Mouse (Mus musculus) stomach, embryonic 14.5 days (tissue): ENCODE data around the gene Fgf11. TPM values are rescaled to one million over a fixed set of nuclear protein-coding genes. Genes with fewer than 3 reads are reported as not detected.

Source experiments
- ATAC-seq: fragments of 200-750 bp; cut with Nextera tagmentation; 2 replicates; pipeline ENCODE4 v1.8.0; 2017; ENCODE audit warnings: low read depth, moderate TSS enrichment; ENCODE audit not compliant: insufficient number of reproducible peaks, insufficient read depth, low FRiP score
- H3K27ac ChIP-seq: fragments of 300-500 bp; sonication (generic); 2 replicates; pipeline ENCODE4 v1.5.1; 2014; ENCODE audit warnings: mild to moderate bottlenecking, low read length, moderate library complexity, mixed read lengths
- H3K27me3 ChIP-seq: fragments of 300-500 bp; sonication (generic); 2 replicates; pipeline ENCODE4 v1.6.1; 2014; ENCODE audit warnings: low read length, control low read depth, mixed read lengths; ENCODE audit not compliant: control insufficient read depth, insufficient read depth
- H3K36me3 ChIP-seq: fragments of 300-500 bp; sonication (generic); 2 replicates; pipeline ENCODE4 v1.6.1; 2014; ENCODE audit warnings: mild to moderate bottlenecking, control low read depth, low read length, moderate library complexity, mixed read lengths; ENCODE audit not compliant: control insufficient read depth, insufficient read depth
- H3K4me1 ChIP-seq: fragments of 300-500 bp; sonication (generic); 2 replicates; pipeline ENCODE4 v1.6.1; 2014; ENCODE audit warnings: low read length, control low read depth, mixed read lengths; ENCODE audit not compliant: control insufficient read depth, insufficient read depth
- H3K4me2 ChIP-seq: fragments of 300-500 bp; sonication (generic); replicated peaks from 2 replicates; pipeline ENCODE4 v1.6.1; 2014; ENCODE audit warnings: low read depth, low read length, control low read depth
- H3K4me3 ChIP-seq: fragments of 300-500 bp; sonication (generic); 2 replicates; pipeline ENCODE4 v1.5.1; 2014; ENCODE audit warnings: low read depth, low read length, control low read depth
- H3K9ac ChIP-seq: fragments of 300-500 bp; sonication (generic); replicated peaks from 2 replicates; pipeline ENCODE4 v1.6.1; 2014; ENCODE audit warnings: low read depth, mild to moderate bottlenecking, control low read depth, low read length, moderate library complexity, mixed read lengths
- H3K9me3 ChIP-seq: fragments of 300-500 bp; sonication (generic); 2 replicates; pipeline ENCODE4 v1.6.1; 2016; ENCODE audit warnings: low read depth, low read length, control low read depth; ENCODE audit not compliant: control insufficient read depth
- WGBS: fragments of 180-500 bp; shearing (Covaris S2); extraction: QIAGEN DNeasy Blood & Tissue Kit; methylation state at CpG from one replicate; pipeline ENCODE4 v1.1.7; 2014; 5-methylcytosine and 5-hydroxymethylcytosine counted together
- polyA plus RNA-seq: library from polyadenylated mRNA; unstranded; fragments of >200 nt; fragmentation: Nextera tagmentation; extraction: Ambion mirVana; gene quantifications from 2 replicates; pipeline ENCODE4 v1.2.1, GENCODE M21; 2014

The Fgf11 gene
- polyA plus RNA-seq, 1 experiment from 2014 or later, result 2.1 TPM

DNA sequence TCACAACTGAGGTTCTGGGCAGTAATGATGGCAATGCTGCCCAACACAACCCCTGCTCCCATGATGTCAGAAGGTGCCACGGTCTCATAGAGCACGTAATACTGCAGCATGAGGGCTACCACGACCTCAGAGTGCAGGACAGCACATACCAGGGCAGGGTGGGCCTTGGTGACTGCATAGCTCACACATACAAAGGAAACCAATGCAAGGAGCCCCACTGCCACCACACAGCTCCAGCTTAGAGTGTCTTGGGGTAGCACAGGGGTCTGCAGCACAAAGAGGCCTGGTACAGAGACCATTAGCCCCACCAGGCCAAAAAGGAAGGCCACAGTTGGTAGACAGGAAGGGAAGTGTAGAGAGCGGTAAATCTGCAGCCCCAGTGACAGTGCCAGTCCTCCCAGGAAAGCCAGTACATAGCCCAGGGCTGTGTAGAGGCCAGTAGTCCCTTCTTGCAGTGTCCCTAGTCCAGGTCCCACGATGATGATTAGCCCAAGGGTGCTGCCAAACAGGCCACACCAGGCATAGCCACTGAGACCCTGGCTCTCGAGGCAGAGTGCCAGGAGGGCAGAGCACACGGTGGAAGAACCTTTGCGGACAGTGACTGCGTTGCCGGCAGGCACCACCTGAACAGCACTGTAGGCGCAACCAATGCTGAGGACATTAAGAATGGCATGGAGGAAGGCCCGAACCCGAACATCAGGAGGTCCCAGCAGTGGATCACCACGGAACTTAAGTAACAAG is 41.3 kb downstream of the Fgf11 start:
- no peaks in the 10 kb centered on the region for H3K27me3 ChIP-seq
- H3K4me3 ChIP-seq, result no peak overlapping the region
- H3K9me3 ChIP-seq, result no peaks in the 10 kb centered on the region
- peak overlapping the region; percentile 98 for H3K27ac ChIP-seq
- 81% methylated on average over 14 of the region's 14 CpGs for WGBS
- H3K4me1 ChIP-seq, result peaks cover 25% of the 10 kb centered on the region
- ATAC-seq, result no peak
- H3K9ac ChIP-seq, result no peak overlapping the region; the same call in 1 of the 2 replicates
- H3K4me2 ChIP-seq, result peak overlapping the region; percentile 88
- no peaks in the 10 kb centered on the region for H3K36me3 ChIP-seq

DNA sequence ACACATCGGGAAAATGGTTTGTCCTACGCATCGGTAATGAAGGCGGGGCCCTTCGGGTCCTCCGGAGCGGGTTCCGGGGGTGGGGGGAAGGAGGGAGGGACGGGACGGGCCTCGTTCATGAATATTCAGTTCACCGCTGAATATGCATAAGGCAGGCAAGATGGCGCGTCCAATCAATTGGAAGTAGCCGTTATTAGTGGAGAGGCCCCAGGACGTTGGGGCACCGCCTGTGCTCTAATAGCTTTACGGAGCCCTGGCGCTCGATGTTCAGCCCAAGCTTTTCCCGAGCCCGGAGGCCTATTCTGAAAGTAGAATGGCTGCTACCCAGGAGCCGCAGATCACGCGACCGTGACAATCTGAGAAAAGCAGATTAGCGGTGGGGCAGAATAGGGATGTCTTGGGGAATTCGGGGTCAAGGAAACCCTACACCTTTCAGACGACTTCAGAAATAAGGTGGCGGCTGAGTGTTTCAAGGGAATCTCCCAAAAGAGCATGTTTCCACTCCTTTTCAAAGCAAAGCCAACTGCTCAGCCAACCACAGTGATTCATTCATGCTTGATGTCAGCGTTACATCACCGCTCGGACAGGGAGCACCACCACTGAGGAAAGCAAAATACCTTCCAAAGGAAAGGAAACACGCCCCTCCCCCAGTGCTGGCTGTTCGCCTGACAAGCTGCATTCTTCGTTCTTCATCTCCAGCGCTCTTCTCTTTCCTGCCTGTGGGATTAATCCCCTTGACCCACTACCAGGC is 42.5 kb downstream of the Fgf11 start:
- Histone ChIP-seq H3K9me3 (no peaks in the 10 kb centered on the region), H3K4me2 (peak overlapping the region; percentile 88), H3K9ac (peak overlapping the region; percentile 53), H3K27me3 (no peaks in the 10 kb centered on the region), H3K4me1 (peaks cover 27% of the 10 kb centered on the region), H3K27ac (peak overlapping the region; percentile 98), H3K4me3 (peak overlapping the region; percentile 55), H3K36me3 (no peaks in the 10 kb centered on the region)
- peak; percentile 88 for ATAC-seq
- under 1% methylated on average over 37 of the region's 37 CpGs for WGBS

DNA sequence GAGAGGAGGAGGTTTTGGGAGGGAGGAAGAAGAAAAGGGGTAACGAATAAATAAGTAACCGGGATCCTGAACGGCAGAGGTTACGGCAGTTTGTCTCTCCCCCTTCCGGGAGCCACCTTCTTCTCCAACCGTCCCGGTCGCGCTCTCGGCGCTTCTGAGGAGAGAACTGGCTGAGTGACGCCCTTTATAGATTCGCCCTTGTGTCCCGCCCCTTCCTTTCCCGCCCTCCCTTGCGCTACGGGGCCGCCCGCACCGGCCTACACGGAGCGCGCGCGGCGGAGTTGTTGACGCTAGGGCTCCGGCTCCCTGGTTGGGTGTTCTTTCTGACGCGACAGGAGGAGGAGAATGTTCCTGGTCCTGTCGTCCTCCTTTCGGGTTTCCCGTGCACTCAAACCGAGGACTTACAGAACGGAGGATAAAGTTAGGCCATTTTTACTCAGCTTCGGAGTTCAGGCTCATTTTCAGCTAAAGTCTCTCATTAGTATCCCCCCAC is 43.1 kb downstream of the Fgf11 start, which contains the start of gene Polr2a:
Gene Polr2a (minus strand): TSS at position 160 of the 493 bp plus-strand sequence.
- Histone ChIP-seq H3K27ac (peak within 1 kb of the TSS; percentile 98), H3K9me3 (no peaks in the 10 kb centered on the region), H3K4me3 (peak within 1 kb of the TSS; percentile 55), H3K4me1 (peaks cover 27% of the 10 kb centered on the region), H3K27me3 (no peaks in the 10 kb centered on the region), H3K4me2 (peak within 1 kb of the TSS; percentile 88), H3K36me3 (no peaks in the 10 kb centered on the region), H3K9ac (peak within 1 kb of the TSS; percentile 53)
- 1% methylated on average over 32 of the region's 36 CpGs for WGBS
- peak; percentile 93 for ATAC-seq

DNA sequence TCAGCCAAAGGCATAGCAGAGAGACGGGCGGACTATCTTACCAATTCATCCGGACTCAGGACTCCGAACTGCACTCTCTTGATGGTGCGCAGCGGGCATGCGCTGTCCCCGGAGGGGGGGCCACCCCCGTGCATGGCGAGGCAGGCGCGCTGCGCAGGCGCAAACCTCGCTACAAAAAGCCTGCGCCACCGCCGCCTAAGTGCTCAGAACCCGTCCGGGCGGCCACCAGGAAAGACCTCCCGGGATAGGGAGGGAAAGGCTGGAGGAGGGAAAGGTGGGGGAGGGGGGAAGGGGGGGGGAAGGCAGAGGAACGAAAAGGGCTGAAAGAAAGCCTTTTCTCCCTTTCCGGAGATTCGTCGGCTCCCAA is 43.6 kb downstream of the Fgf11 start:
- Histone ChIP-seq H3K27ac (peak overlapping the region; percentile 98), H3K36me3 (no peaks in the 10 kb centered on the region), H3K4me2 (peak overlapping the region; percentile 88), H3K4me3 (peak overlapping the region; percentile 55), H3K4me1 (peaks cover 27% of the 10 kb centered on the region), H3K9me3 (no peaks in the 10 kb centered on the region), H3K9ac (peak overlapping the region; percentile 53), H3K27me3 (no peaks in the 10 kb centered on the region)
- WGBS, result 0% methylated on average over 26 of the region's 26 CpGs
- peak; percentile 87 for ATAC-seq

DNA sequence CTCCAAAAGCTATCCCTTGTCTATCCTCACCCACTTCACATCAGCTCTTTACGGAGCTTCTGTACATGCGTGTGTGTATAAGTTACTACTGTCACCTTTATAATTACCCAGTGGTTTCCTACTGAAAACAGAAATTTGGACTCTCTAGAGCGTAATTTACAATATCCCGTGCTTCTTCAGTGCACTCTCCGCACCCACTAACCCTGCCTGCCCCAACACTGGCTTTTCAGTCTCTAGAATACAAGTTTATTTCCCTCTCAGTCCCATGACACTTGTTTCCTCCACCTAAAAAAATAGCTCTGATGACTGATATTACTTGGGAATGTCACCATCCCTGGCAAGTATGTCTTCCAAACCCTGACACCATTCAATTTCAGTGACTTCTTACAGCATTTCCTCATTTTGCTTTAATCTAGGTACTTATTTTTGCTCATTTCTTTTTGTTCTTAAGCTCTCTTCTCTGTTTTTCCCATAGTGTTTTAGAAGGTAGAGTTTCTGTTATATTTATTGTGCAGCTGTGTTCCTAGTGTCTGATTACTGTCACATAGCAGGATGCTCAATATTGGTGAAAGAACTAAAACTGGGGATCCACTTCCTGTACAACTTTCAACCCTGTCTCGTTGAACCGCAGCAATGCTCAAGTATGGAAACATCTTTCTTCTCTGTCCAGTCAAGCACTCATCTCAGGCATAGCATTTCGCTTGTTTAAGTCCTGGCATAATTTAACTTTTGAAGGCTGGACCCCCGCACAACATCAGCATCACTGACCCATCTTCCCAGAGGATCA is 44.2 kb downstream of the Fgf11 start:
- Histone ChIP-seq H3K9ac (peak overlapping the region; percentile 53), H3K27me3 (no peaks in the 10 kb centered on the region), H3K9me3 (no peaks in the 10 kb centered on the region), H3K4me3 (peak overlapping the region; percentile 55), H3K27ac (peak overlapping the region; percentile 66; the same call in 1 of the 2 replicates), H3K36me3 (no peaks in the 10 kb centered on the region), H3K4me2 (peak overlapping the region; percentile 88), H3K4me1 (peaks cover 27% of the 10 kb centered on the region)
- 39% methylated on average over 9 of the region's 9 CpGs for WGBS
- ATAC-seq, result no peak

DNA sequence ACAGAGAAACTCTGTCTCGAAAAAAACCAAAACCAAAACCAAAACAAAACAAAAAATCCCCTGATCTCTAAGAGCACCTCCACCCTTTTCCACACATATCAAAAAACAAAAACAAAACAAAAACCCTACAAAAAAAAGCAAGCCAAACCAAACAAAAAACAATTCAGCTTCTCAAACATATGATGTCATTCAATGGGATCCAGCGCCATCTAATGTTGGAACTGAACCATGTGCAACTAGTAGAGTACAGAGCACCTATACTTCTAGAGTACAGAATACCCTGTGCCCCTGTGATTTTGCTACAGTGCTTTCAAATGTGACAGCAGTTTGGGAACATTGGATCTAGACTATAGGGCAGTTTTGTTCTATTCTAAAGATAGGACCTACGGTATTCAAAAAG is 47.0 kb downstream of the Fgf11 start:
- Histone ChIP-seq H3K9ac (no peak overlapping the region), H3K4me3 (no peak overlapping the region), H3K27ac (no peak overlapping the region), H3K4me2 (no peak overlapping the region), H3K27me3 (no peaks in the 10 kb centered on the region), H3K4me1 (peaks cover 20% of the 10 kb centered on the region), H3K36me3 (no peaks in the 10 kb centered on the region), H3K9me3 (no peaks in the 10 kb centered on the region)
- 49% methylated on average over 3 of the region's 3 CpGs for WGBS
- no peak for ATAC-seq

DNA sequence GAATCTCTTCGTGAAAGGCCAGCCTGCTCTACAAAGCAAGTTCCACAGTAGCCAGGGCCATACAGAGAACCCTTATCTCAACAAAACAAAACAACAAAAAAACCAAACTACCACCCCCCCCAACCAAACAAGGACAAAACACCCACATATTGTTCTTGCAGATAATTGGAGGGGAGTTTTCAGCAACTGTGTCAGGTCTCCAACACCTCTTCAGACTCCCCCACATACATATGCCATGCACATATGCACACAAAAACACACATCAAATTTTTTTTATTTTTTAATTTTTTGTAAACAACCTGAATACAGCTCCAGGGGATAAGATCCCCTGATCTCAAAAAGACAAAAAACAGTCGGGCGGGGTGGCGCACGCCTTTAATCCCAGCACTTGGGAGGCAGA is 47.4 kb downstream of the Fgf11 start:
- H3K36me3 ChIP-seq, result no peaks in the 10 kb centered on the region
- no peak for ATAC-seq
- H3K4me2 ChIP-seq, result no peak overlapping the region
- H3K27me3 ChIP-seq, result no peaks in the 10 kb centered on the region
- WGBS, result 87% methylated on average over 5 of the region's 5 CpGs
- peaks cover 18% of the 10 kb centered on the region for H3K4me1 ChIP-seq
- no peak overlapping the region for H3K27ac ChIP-seq
- no peak overlapping the region for H3K9ac ChIP-seq
- no peaks in the 10 kb centered on the region for H3K9me3 ChIP-seq
- H3K4me3 ChIP-seq, result no peak overlapping the region

DNA sequence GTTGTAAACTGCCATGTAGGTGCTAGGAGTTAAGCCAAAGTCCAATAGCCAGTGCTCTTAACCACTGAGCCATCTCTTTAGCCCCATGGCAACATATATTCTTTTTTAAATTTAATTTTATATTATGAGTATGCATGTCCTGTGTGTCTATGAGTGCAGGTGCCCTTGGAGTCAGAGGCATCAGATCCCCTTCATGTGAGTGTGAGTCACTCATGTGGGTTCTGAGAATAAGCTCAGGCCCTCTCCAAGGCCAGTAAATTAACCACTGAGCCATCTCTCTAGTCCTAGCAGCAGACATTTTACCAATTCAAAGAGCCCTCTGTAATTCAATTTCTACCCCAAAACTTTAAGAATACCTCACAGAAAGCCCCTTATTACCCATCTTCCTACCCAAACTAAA is 49.0 kb downstream of the Fgf11 start:
- Histone ChIP-seq H3K4me2 (no peak overlapping the region), H3K9me3 (no peaks in the 10 kb centered on the region), H3K4me3 (no peak overlapping the region), H3K27me3 (no peaks in the 10 kb centered on the region), H3K36me3 (no peaks in the 10 kb centered on the region; the same call in 1 of the 2 replicates), H3K27ac (no peak overlapping the region), H3K9ac (no peak overlapping the region), H3K4me1 (peaks cover 18% of the 10 kb centered on the region)
- no peak for ATAC-seq
